Mouse (Mus musculus) neural tube, embryonic 14.5 days (tissue): Measurements from ENCODE around the gene Impdh2. TPM values are rescaled to one million over a fixed set of nuclear protein-coding genes. Genes with fewer than 3 reads are reported as not detected.
A peak's percentile ranks its signal among the peaks of the same experiment; 100 is the strongest.

ENCODE experiments used
- ATAC-seq: fragments of 200-750 bp; cut with Nextera tagmentation; 2 replicates; pipeline ENCODE4 v1.8.0; 2017; ENCODE audit warnings: low read depth, mild to moderate bottlenecking, moderate TSS enrichment, moderate library complexity
- H3K27ac ChIP-seq: fragments of 300-500 bp; sonication (generic); 2 replicates; pipeline ENCODE4 v1.5.1; 2014; ENCODE audit warnings: low read depth, mild to moderate bottlenecking, control low read depth, low read length, moderate library complexity, mixed read lengths
- H3K27me3 ChIP-seq: fragments of 300-500 bp; sonication (generic); 2 replicates; pipeline ENCODE4 v1.6.1; 2014; ENCODE audit warnings: low read length; ENCODE audit not compliant: control insufficient read depth, insufficient read depth
- H3K36me3 ChIP-seq: fragments of 300-500 bp; sonication (generic); 2 replicates; pipeline ENCODE4 v1.6.1; 2014; ENCODE audit warnings: low read length, mixed read lengths; ENCODE audit not compliant: control insufficient read depth, insufficient read depth
- H3K4me1 ChIP-seq: fragments of 300-500 bp; sonication (generic); 2 replicates; pipeline ENCODE4 v1.6.1; 2014; ENCODE audit warnings: low read length; ENCODE audit not compliant: control insufficient read depth, insufficient read depth
- H3K4me2 ChIP-seq: fragments of 300-500 bp; sonication (generic); 2 replicates; pipeline ENCODE4 v1.6.1; 2014; ENCODE audit warnings: mild to moderate bottlenecking, low read depth, low read length, control low read depth
- H3K4me3 ChIP-seq: fragments of 300-500 bp; sonication (generic); 2 replicates; pipeline ENCODE4 v1.5.1; 2014; ENCODE audit warnings: low read depth, low read length, control low read depth, mixed read lengths
- H3K9ac ChIP-seq: fragments of 300-500 bp; sonication (generic); replicated peaks from 2 replicates; pipeline ENCODE4 v1.6.1; 2014; ENCODE audit warnings: low read depth, mild to moderate bottlenecking, control low read depth, low read length, mixed read lengths
- H3K9me3 ChIP-seq: fragments of 300-500 bp; sonication (generic); 2 replicates; pipeline ENCODE4 v1.6.1; 2016; ENCODE audit warnings: low read length; ENCODE audit not compliant: control insufficient read depth
- WGBS: fragments of 180-500 bp; shearing (Covaris S2); extraction: QIAGEN DNeasy Blood & Tissue Kit; methylation state at CpG from one replicate; pipeline ENCODE4 v1.1.7; 2014; 5-methylcytosine and 5-hydroxymethylcytosine counted together
- polyA plus RNA-seq: library from polyadenylated mRNA; unstranded; fragments of >200 nt; fragmentation: Nextera tagmentation; extraction: Ambion mirVana; gene quantifications from 2 replicates; pipeline ENCODE4 v1.2.1, GENCODE M21; 2014

Impdh2 gene
- polyA plus RNA-seq, 1 experiment from 2014 or later = 105 TPM

- Histone ChIP-seq H3K4me1 (peaks cover 26% of the 10 kb centered on the region), H3K9ac (peak within 1 kb of the TSS; percentile 65), H3K4me3 (peak within 1 kb of the TSS; percentile 73), H3K27me3 (no peaks in the 10 kb centered on the region), H3K9me3 (no peaks in the 10 kb centered on the region), H3K36me3 (peaks cover 29% of the 10 kb centered on the region), H3K4me2 (peak within 1 kb of the TSS; percentile 80), H3K27ac (peak within 1 kb of the TSS; percentile 93)
- peak; percentile 85 for ATAC-seq
- WGBS = under 1% methylated on average over 72 of the region's 73 CpGs
Measured at GRCm38 (mm10) chr9:108566815-108567776, 7.0 kb downstream of the Impdh2 start, which contains the start of gene Ndufaf3. TSS of gene Ndufaf3 (minus strand) at chr9:108567434.

GRCm38 (mm10) chr9:108567931-108568419 lies 7.9 kb downstream of the Impdh2 start:
- peak overlapping the region; percentile 93 for H3K27ac ChIP-seq
- H3K4me3 ChIP-seq = peak overlapping the region; percentile 73
- H3K27me3 ChIP-seq = no peaks in the 10 kb centered on the region
- H3K36me3 ChIP-seq = peaks cover 37% of the 10 kb centered on the region
- H3K4me2 ChIP-seq = peak overlapping the region; percentile 80
- peak overlapping the region; percentile 64 for H3K9ac ChIP-seq
- H3K9me3 ChIP-seq = no peaks in the 10 kb centered on the region
- peaks cover 26% of the 10 kb centered on the region for H3K4me1 ChIP-seq
- ATAC-seq = no peak
- 14% methylated on average over 18 of the region's 18 CpGs for WGBS

GRCm38 (mm10) chr9:108568511-108568921 lies 8.4 kb downstream of the Impdh2 start:
- Histone ChIP-seq H3K4me2 (peak overlapping the region; percentile 80), H3K4me3 (no peak overlapping the region; the same call in 1 of the 2 replicates), H3K4me1 (peaks cover 26% of the 10 kb centered on the region), H3K9me3 (no peaks in the 10 kb centered on the region), H3K9ac (no peak overlapping the region), H3K36me3 (peaks cover 41% of the 10 kb centered on the region), H3K27me3 (no peaks in the 10 kb centered on the region), H3K27ac (no peak overlapping the region)
- ATAC-seq = no peak
- WGBS = 85% methylated on average over 17 of the region's 17 CpGs

- H3K27me3 ChIP-seq = no peaks in the 10 kb centered on the region
- peaks cover 38% of the 10 kb centered on the region for H3K36me3 ChIP-seq
- peak; percentile 76 for ATAC-seq
- H3K9me3 ChIP-seq = no peaks in the 10 kb centered on the region
- H3K9ac ChIP-seq = peak within 1 kb of the TSS; percentile 53
- peaks cover 33% of the 10 kb centered on the region for H3K4me1 ChIP-seq
- H3K4me3 ChIP-seq = peak within 1 kb of the TSS; percentile 46
- H3K4me2 ChIP-seq = peak within 1 kb of the TSS; percentile 71
- H3K27ac ChIP-seq = peak within 1 kb of the TSS; percentile 35
- 6% methylated on average over 42 of the region's 42 CpGs for WGBS
Measured at GRCm38 (mm10) chr9:108569381-108570206, 9.5 kb downstream of the Impdh2 start, which contains the start of gene Dalrd3. TSS of gene Dalrd3 (plus strand) at chr9:108569886.

- H3K4me3 ChIP-seq = peak overlapping the region; percentile 46
- no peaks in the 10 kb centered on the region for H3K9me3 ChIP-seq
- 1% methylated on average over 40 of the region's 40 CpGs for WGBS
- peak; percentile 5; the same call in 1 of the 2 replicates for ATAC-seq
- peak overlapping the region; percentile 53 for H3K9ac ChIP-seq
- no peaks in the 10 kb centered on the region for H3K27me3 ChIP-seq
- peak overlapping the region; percentile 35 for H3K27ac ChIP-seq
- peaks cover 45% of the 10 kb centered on the region for H3K36me3 ChIP-seq
- H3K4me2 ChIP-seq = peak overlapping the region; percentile 71
- H3K4me1 ChIP-seq = peaks cover 39% of the 10 kb centered on the region
Measured at GRCm38 (mm10) chr9:108570207-108570896, 10.3 kb downstream of the Impdh2 start.

- Histone ChIP-seq H3K36me3 (peaks cover 45% of the 10 kb centered on the region), H3K4me2 (no peak overlapping the region), H3K27ac (no peak overlapping the region), H3K9ac (no peak overlapping the region), H3K4me3 (no peak overlapping the region), H3K4me1 (peaks cover 42% of the 10 kb centered on the region), H3K27me3 (no peaks in the 10 kb centered on the region), H3K9me3 (no peaks in the 10 kb centered on the region)
- 96% methylated on average over 16 of the region's 16 CpGs for WGBS
- no peak for ATAC-seq
Measured at GRCm38 (mm10) chr9:108571401-108571973, 11.4 kb downstream of the Impdh2 start.

- H3K27me3 ChIP-seq = no peaks in the 10 kb centered on the region
- peaks cover 45% of the 10 kb centered on the region for H3K36me3 ChIP-seq
- H3K27ac ChIP-seq = no peak overlapping the region
- H3K9ac ChIP-seq = no peak overlapping the region
- no peak overlapping the region for H3K4me3 ChIP-seq
- no peak overlapping the region for H3K4me2 ChIP-seq
- peaks cover 50% of the 10 kb centered on the region for H3K4me1 ChIP-seq
- WGBS = 87% methylated on average over 10 of the region's 10 CpGs
- no peaks in the 10 kb centered on the region for H3K9me3 ChIP-seq
- no peak for ATAC-seq
Measured at GRCm38 (mm10) chr9:108572321-108572720, 12.2 kb downstream of the Impdh2 start.
